Mouse (Mus musculus): Measurements from ENCODE around the gene Wdr45b. TPM values are rescaled to one million over a fixed set of nuclear protein-coding genes. Genes with fewer than 3 reads are reported as not detected.
"Not testable (repeated sequence)": the region's sequence is repeated elsewhere in the genome, so short reads cannot be mapped to it uniquely, and the experiment has no call there.

The Wdr45b gene
- polyA plus RNA-seq, 1 experiment from 2014 or later: 63.0 TPM

GRCm38 (mm10) chr11:121340287-121340686, 14.0 kb downstream of the Wdr45b start:
- Histone ChIP-seq H3K4me3 (ENCODE audit: low read depth, low read length) (no peak overlapping the region), H3K9me3 (ENCODE audit: low read length) (no peaks in the 10 kb centered on the region), H3K4me2 (replicated peaks; ENCODE audit: low read depth, low read length) (no peak overlapping the region), H3K4me1 (ENCODE audit: insufficient read depth, low read depth, low read length) (no peaks in the 10 kb centered on the region), H3K27me3 (replicated peaks; ENCODE audit: insufficient read depth, low read length) (no peaks in the 10 kb centered on the region), H3K36me3 (ENCODE audit: insufficient read depth, low read length) (peaks cover 4% of the 10 kb centered on the region; the same call in 1 of the 2 replicates), H3K9ac (replicated peaks; ENCODE audit: low read depth) (no peak overlapping the region), H3K27ac (ENCODE audit: low read length) (no peak overlapping the region)
- ATAC-seq (no peak), DNase-seq (ENCODE audit: low spot score) (no peak)
- no peak for TF ChIP-seq CTCF (IDR thresholded peaks at IDR 0.05)
- TF ChIP-seq EP300 (IDR thresholded peaks at IDR 0.05): no peak
- WGBS: 82% methylated on average over 1 of the region's 1 CpGs

- no peak for TF ChIP-seq EP300 (IDR thresholded peaks at IDR 0.05)
- TF ChIP-seq CTCF (IDR thresholded peaks at IDR 0.05): no peak
- Histone ChIP-seq H3K36me3 (ENCODE audit: insufficient read depth, low read length) (peaks cover 4% of the 10 kb centered on the region; the same call in 1 of the 2 replicates), H3K4me1 (ENCODE audit: insufficient read depth, low read depth, low read length) (no peaks in the 10 kb centered on the region), H3K4me3 (ENCODE audit: low read depth, low read length) (no peak overlapping the region), H3K9me3 (ENCODE audit: low read length) (no peaks in the 10 kb centered on the region), H3K9ac (replicated peaks; ENCODE audit: low read depth) (no peak overlapping the region), H3K27ac (ENCODE audit: low read length) (no peak overlapping the region), H3K4me2 (replicated peaks; ENCODE audit: low read depth, low read length) (no peak overlapping the region), H3K27me3 (replicated peaks; ENCODE audit: insufficient read depth, low read length) (no peaks in the 10 kb centered on the region)
- 88% methylated on average over 1 of the region's 1 CpGs for WGBS
- ATAC-seq (no peak), DNase-seq (ENCODE audit: low spot score) (no peak)
Observed at GRCm38 (mm10) chr11:121339647-121340046, 14.6 kb downstream of the Wdr45b start.

GRCm38 (mm10) chr11:121331641-121332040, 22.6 kb downstream of the Wdr45b start:
- Histone ChIP-seq H3K27ac (ENCODE audit: low read length) (no peak overlapping the region), H3K4me3 (ENCODE audit: low read depth, low read length) (no peak overlapping the region), H3K4me1 (ENCODE audit: insufficient read depth, low read depth, low read length) (no peaks in the 10 kb centered on the region), H3K27me3 (replicated peaks; ENCODE audit: insufficient read depth, low read length) (no peaks in the 10 kb centered on the region), H3K4me2 (replicated peaks; ENCODE audit: low read depth, low read length) (no peak overlapping the region), H3K36me3 (ENCODE audit: insufficient read depth, low read length) (peaks cover 24% of the 10 kb centered on the region), H3K9me3 (ENCODE audit: low read length) (no peaks in the 10 kb centered on the region), H3K9ac (replicated peaks; ENCODE audit: low read depth) (no peak overlapping the region)
- DNase-seq (ENCODE audit: low spot score) (no peak), ATAC-seq (no peak)
- 76% methylated on average over 3 of the region's 3 CpGs for WGBS
- TF ChIP-seq CTCF (IDR thresholded peaks at IDR 0.05) (no peak), EP300 (IDR thresholded peaks at IDR 0.05) (no peak)

DNA sequence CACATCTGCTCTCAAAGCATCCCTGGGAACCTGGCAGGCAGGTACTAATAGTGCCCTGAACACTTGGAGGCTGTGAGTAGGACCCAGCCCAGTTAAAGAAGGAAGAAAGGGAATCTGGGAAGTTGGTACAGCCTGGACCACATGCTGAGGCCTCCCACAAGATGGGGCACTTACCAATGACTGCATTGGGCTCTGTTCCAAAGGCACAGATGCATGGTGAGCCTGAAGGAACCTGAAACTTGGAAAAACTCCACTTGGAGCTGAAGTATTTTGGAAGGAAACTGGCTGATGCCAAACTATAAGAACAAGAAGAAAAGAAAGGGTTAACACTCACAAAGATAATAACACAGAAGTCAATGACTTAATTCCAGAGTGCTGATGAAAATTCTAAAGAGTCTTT, 25.6 kb downstream of the Wdr45b start:
- ATAC-seq: no peak
- peaks cover 31% of the 10 kb centered on the region for H3K36me3 ChIP-seq (ENCODE audit: insufficient read depth, low read length)
- no peak for DNase-seq (ENCODE audit: low spot score)
- no peak overlapping the region for H3K4me2 ChIP-seq (replicated peaks; ENCODE audit: low read depth, low read length)
- H3K9ac ChIP-seq (replicated peaks; ENCODE audit: low read depth): no peak overlapping the region
- H3K9me3 ChIP-seq (ENCODE audit: low read length): no peaks in the 10 kb centered on the region
- no peaks in the 10 kb centered on the region for H3K27me3 ChIP-seq (replicated peaks; ENCODE audit: insufficient read depth, low read length)
- TF ChIP-seq CTCF (IDR thresholded peaks at IDR 0.05) (no peak), EP300 (IDR thresholded peaks at IDR 0.05) (no peak)
- H3K4me3 ChIP-seq (ENCODE audit: low read depth, low read length): no peak overlapping the region
- H3K4me1 ChIP-seq (ENCODE audit: insufficient read depth, low read depth, low read length): no peaks in the 10 kb centered on the region
- no peak overlapping the region for H3K27ac ChIP-seq (ENCODE audit: low read length)

DNA sequence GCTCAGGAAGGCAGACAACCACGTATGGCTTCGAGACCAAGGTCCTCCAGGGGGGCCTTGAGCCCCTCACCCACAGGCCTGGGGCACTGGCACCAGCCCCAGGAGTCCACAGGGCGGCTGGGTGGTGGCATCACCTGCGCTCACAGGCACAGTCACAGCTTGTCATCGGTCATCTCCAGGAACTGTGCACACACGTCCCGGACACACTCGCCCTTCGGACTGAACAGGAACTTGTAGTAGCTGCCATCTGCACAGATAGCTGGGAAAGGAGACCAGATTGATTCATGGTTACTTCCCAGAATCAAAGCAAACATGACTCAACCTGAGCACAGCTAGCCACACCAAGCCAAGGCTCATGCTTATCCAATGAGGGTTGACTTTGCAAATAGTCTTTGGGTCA, 26.0 kb downstream of the Wdr45b start:
- whole genome bisulfite sequencing: 93% methylated on average over 9 of the region's 9 CpGs

GRCm38 (mm10) chr11:121326681-121327080, 27.6 kb downstream of the Wdr45b start:
- ATAC-seq: no peak

More for the DNA sequence above, 26.0 kb downstream of the Wdr45b start:
- ATAC-seq (no peak), DNase-seq (ENCODE audit: low spot score) (no peak)
- Histone ChIP-seq H3K4me1 (ENCODE audit: insufficient read depth, low read depth, low read length) (no peaks in the 10 kb centered on the region), H3K4me2 (replicated peaks; ENCODE audit: low read depth, low read length) (no peak overlapping the region), H3K36me3 (ENCODE audit: insufficient read depth, low read length) (peaks cover 31% of the 10 kb centered on the region), H3K9me3 (ENCODE audit: low read length) (no peaks in the 10 kb centered on the region), H3K27me3 (replicated peaks; ENCODE audit: insufficient read depth, low read length) (no peaks in the 10 kb centered on the region), H3K4me3 (ENCODE audit: low read depth, low read length) (no peak overlapping the region), H3K9ac (replicated peaks; ENCODE audit: low read depth) (no peak overlapping the region), H3K27ac (ENCODE audit: low read length) (no peak overlapping the region)
- TF ChIP-seq EP300 (IDR thresholded peaks at IDR 0.05): no peak
- TF ChIP-seq CTCF (IDR thresholded peaks at IDR 0.05): no peak

DNA sequence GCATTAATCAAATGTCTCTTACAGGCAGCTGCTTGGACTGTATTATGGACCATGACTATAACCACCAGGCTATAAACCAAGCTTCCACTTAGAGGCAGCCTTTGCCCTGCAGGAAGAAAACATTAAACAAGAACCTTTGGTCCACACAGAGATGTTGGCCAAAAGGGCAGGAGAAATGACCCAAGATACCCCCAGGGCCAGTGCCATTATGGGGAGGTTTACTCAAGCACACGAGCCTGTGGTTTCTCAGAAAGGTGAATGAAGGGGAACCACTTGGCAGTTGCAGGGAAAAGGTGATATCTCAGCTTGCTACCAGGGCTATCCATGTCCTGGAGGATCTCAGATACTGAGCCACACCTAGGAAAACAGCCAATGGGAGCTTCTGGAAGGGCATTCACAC, 28.2 kb downstream of the Wdr45b start:
- H3K36me3 ChIP-seq (ENCODE audit: insufficient read depth, low read length): peaks cover 24% of the 10 kb centered on the region
- ATAC-seq (no peak), DNase-seq (ENCODE audit: low spot score) (no peak)
- H3K4me1 ChIP-seq (ENCODE audit: insufficient read depth, low read depth, low read length): no peaks in the 10 kb centered on the region
- no peaks in the 10 kb centered on the region for H3K9me3 ChIP-seq (ENCODE audit: low read length)
- H3K27me3 ChIP-seq (replicated peaks; ENCODE audit: insufficient read depth, low read length): no peaks in the 10 kb centered on the region
- TF ChIP-seq CTCF (IDR thresholded peaks at IDR 0.05): no peak
- TF ChIP-seq EP300 (IDR thresholded peaks at IDR 0.05): no peak
- H3K27ac ChIP-seq (ENCODE audit: low read length): no peak overlapping the region
- H3K9ac ChIP-seq (replicated peaks; ENCODE audit: low read depth): no peak overlapping the region
- 69% methylated on average over 1 of the region's 1 CpGs for WGBS
- no peak overlapping the region for H3K4me3 ChIP-seq (ENCODE audit: low read depth, low read length)
- no peak overlapping the region for H3K4me2 ChIP-seq (replicated peaks; ENCODE audit: low read depth, low read length)

More at GRCm38 (mm10) chr11:121326681-121327080, 27.6 kb downstream of the Wdr45b start:
- Histone ChIP-seq H3K4me3 (ENCODE audit: low read depth, low read length) (no peak overlapping the region), H3K36me3 (ENCODE audit: insufficient read depth, low read length) (peaks cover 25% of the 10 kb centered on the region), H3K4me1 (ENCODE audit: insufficient read depth, low read depth, low read length) (no peaks in the 10 kb centered on the region), H3K27ac (ENCODE audit: low read length) (no peak overlapping the region), H3K4me2 (replicated peaks; ENCODE audit: low read depth, low read length) (no peak overlapping the region), H3K27me3 (replicated peaks; ENCODE audit: insufficient read depth, low read length) (no peaks in the 10 kb centered on the region), H3K9me3 (ENCODE audit: low read length) (no peaks in the 10 kb centered on the region), H3K9ac (replicated peaks; ENCODE audit: low read depth) (no peak overlapping the region)
- DNase-seq (ENCODE audit: low spot score): no peak
- TF ChIP-seq CTCF (IDR thresholded peaks at IDR 0.05) (no peak), EP300 (IDR thresholded peaks at IDR 0.05) (no peak)
- WGBS: 97% methylated on average over 5 of the region's 5 CpGs

GRCm38 (mm10) chr11:121307712-121308111, 46.5 kb downstream of the Wdr45b start:
- H3K9ac ChIP-seq (replicated peaks; ENCODE audit: low read depth); H3K27me3 ChIP-seq (replicated peaks; ENCODE audit: insufficient read depth, low read length); H3K27ac ChIP-seq (ENCODE audit: low read length); H3K4me3 ChIP-seq (ENCODE audit: low read depth, low read length); H3K4me1 ChIP-seq (ENCODE audit: insufficient read depth, low read depth, low read length); ATAC-seq; DNase-seq (ENCODE audit: low spot score); H3K9me3 ChIP-seq (ENCODE audit: low read length); H3K4me2 ChIP-seq (replicated peaks; ENCODE audit: low read depth, low read length): not testable (repeated sequence)
- WGBS: 91% methylated on average over 6 of the region's 6 CpGs
- peaks cover 15% of the 10 kb centered on the region; the same call in 1 of the 2 replicates for H3K36me3 ChIP-seq (ENCODE audit: insufficient read depth, low read length)

Measured in lung, postnatal 0 days (tissue).